Mouse (Mus musculus) CH12.LX (cell line): ENCODE measurements around the gene Ice1. TPM values are rescaled to one million over a fixed set of nuclear protein-coding genes. Genes with fewer than 3 reads are reported as not detected.

ENCODE experiments used
- DNase-seq: peaks from one replicate; pipeline ENCODE4 v3.0.0-alpha.2; 2013; ENCODE audit errors: extremely low read depth
- H3K27ac ChIP-seq: 2 replicates; pipeline ENCODE4 v1.5.1; 2012; ENCODE audit warnings: low read depth, mild to moderate bottlenecking, control low read depth, moderate library complexity; ENCODE audit not compliant: insufficient read depth
- H3K27me3 ChIP-seq: replicated peaks from 2 replicates; pipeline ENCODE3; 2012; ENCODE audit warnings: inconsistent platforms
- H3K36me3 ChIP-seq, 2 experiments: replicated peaks in 1 of 2; 2 replicates each; pipeline versions ENCODE3 to v1.6.1; 2012; ENCODE audit warnings: inconsistent platforms in 1 of 2, low read length in 1 of 2, mild to moderate bottlenecking in 1 of 2, mixed read lengths in 1 of 2, moderate library complexity in 1 of 2; ENCODE audit not compliant: control insufficient read depth in 1 of 2, insufficient read depth in 1 of 2
- H3K4me1 ChIP-seq, 2 experiments: 2 replicates each; pipeline ENCODE4 v1.6.1; 2012; ENCODE audit warnings: inconsistent platforms in 1 of 2, moderate library complexity in 1 of 2; ENCODE audit not compliant: insufficient read depth in 2 of 2, control insufficient read depth in 1 of 2
- H3K4me2 ChIP-seq: 2 replicates; pipeline ENCODE4 v1.6.1; 2012; ENCODE audit warnings: low read depth, mild to moderate bottlenecking, control low read depth; ENCODE audit not compliant: poor library complexity, insufficient read depth, severe bottlenecking
- H3K4me3 ChIP-seq, 3 experiments: fragments of 150-350 bp in 1 of 3; sonication (generic) in 1 of 3; replicated peaks in 1 of 3; 2 replicates each; pipeline versions ENCODE3 to v1.5.1; 2011 to 2012; ENCODE audit warnings: low read depth in 2 of 3, low read length in 2 of 3, mild to moderate bottlenecking in 2 of 3, moderate library complexity in 2 of 3, control low read depth in 1 of 3, improper control_type of control experiment in 1 of 3, inconsistent platforms in 1 of 3, mixed read lengths in 1 of 3; ENCODE audit not compliant: poor library complexity in 1 of 3
- H3K79me2 ChIP-seq: replicated peaks from 2 replicates; pipeline ENCODE4 v1.6.1; 2012; ENCODE audit warnings: mild to moderate bottlenecking, moderate library complexity; ENCODE audit not compliant: control insufficient read depth, poor library complexity, insufficient read depth, severe bottlenecking; ENCODE audit errors: extremely low read depth
- H3K9ac ChIP-seq: 2 replicates; pipeline ENCODE4 v1.6.1; 2012; ENCODE audit warnings: low read depth, mild to moderate bottlenecking, control low read depth, moderate library complexity; ENCODE audit not compliant: insufficient read depth
- H3K9me3 ChIP-seq: replicated peaks from 2 replicates; pipeline ENCODE3; 2012; ENCODE audit warnings: low read length, inconsistent platforms, mixed read lengths
- E2F4 ChIP-seq: IDR thresholded peaks from 2 replicates; pipeline ENCODE4 v1.6.1; 2011; ENCODE audit warnings: low read depth, low read length, improper control_type of control experiment; ENCODE audit not compliant: insufficient replicate concordance
- ELF1 ChIP-seq: IDR thresholded peaks from 2 replicates; pipeline ENCODE4 v1.6.1; 2014; ENCODE audit warnings: low read depth, mild to moderate bottlenecking, inconsistent platforms, low read length, improper control_type of control experiment
- ETS1 ChIP-seq: conservative IDR thresholded peaks from 2 replicates; pipeline ENCODE4 v1.6.1; 2012; ENCODE audit warnings: low read depth, mild to moderate bottlenecking, inconsistent platforms, low read length, improper control_type of control experiment, moderate library complexity
- HCFC1 ChIP-seq: IDR thresholded peaks from 2 replicates; pipeline ENCODE4 v1.6.1; 2012; ENCODE audit warnings: low read depth, mild to moderate bottlenecking, inconsistent platforms, low read length, improper control_type of control experiment
- JUN ChIP-seq: IDR thresholded peaks from 2 replicates; pipeline ENCODE4 v1.6.1; 2011; ENCODE audit warnings: low read depth, mild to moderate bottlenecking, low read length, improper control_type of control experiment, moderate library complexity; ENCODE audit not compliant: insufficient read depth
- JUND ChIP-seq: conservative IDR thresholded peaks from 2 replicates; pipeline ENCODE4 v1.6.1; 2011; ENCODE audit warnings: low read depth, low read length, improper control_type of control experiment
- KAT2A ChIP-seq: IDR thresholded peaks from 2 replicates; pipeline ENCODE4 v1.6.1; 2012; ENCODE audit warnings: low read length, improper control_type of control experiment, inconsistent platforms; ENCODE audit not compliant: insufficient replicate concordance
- MAX ChIP-seq: IDR thresholded peaks from 2 replicates; pipeline ENCODE4 v1.6.1; 2011; ENCODE audit warnings: low read length, improper control_type of control experiment
- MYC ChIP-seq: IDR thresholded peaks from 2 replicates; pipeline ENCODE4 v1.6.1; 2011; ENCODE audit warnings: low read depth, mild to moderate bottlenecking, improper control_type of control experiment, low read length
- NRF1 ChIP-seq: IDR thresholded peaks from 2 replicates; pipeline ENCODE4 v1.6.1; 2014; ENCODE audit warnings: low read depth, mild to moderate bottlenecking, inconsistent platforms, low read length, improper control_type of control experiment, moderate library complexity
- POLR2A ChIP-seq: IDR thresholded peaks from 2 replicates; pipeline ENCODE4 v1.6.1; 2011; ENCODE audit warnings: low read depth, mild to moderate bottlenecking, improper control_type of control experiment, low read length
- TCF12 ChIP-seq: IDR thresholded peaks from 2 replicates; pipeline ENCODE4 v1.6.1; 2014; ENCODE audit warnings: low read depth, mild to moderate bottlenecking, inconsistent platforms, low read length, improper control_type of control experiment
- USF1 ChIP-seq: IDR thresholded peaks from 2 replicates; pipeline ENCODE4 v1.6.1; 2014; ENCODE audit warnings: low read depth, mild to moderate bottlenecking, inconsistent platforms, low read length, improper control_type of control experiment
- USF2 ChIP-seq: conservative IDR thresholded peaks from 2 replicates; pipeline ENCODE4 v1.6.1; 2011; ENCODE audit warnings: low read depth, low read length, improper control_type of control experiment
- ZC3H11A ChIP-seq: IDR thresholded peaks from 2 replicates; pipeline ENCODE4 v1.6.1; 2012; ENCODE audit warnings: low read depth, mild to moderate bottlenecking, inconsistent platforms, low read length, improper control_type of control experiment
- ZKSCAN1 ChIP-seq: IDR thresholded peaks from 2 replicates; pipeline ENCODE4 v1.6.1; 2012; ENCODE audit warnings: low read depth, inconsistent platforms, low read length, improper control_type of control experiment, borderline replicate concordance
- ZNF384 ChIP-seq: IDR thresholded peaks from 2 replicates; pipeline ENCODE4 v1.6.1; 2012; ENCODE audit warnings: low read depth, low read length, improper control_type of control experiment, inconsistent platforms
- dilution Hi-C: fragments of 300-500 bp; cut with MboI; formaldehyde crosslinking; loops from 2 replicates; pipeline ENCODE4 v1.14.3; 2020; ENCODE audit warnings: low sequenced_read_pairs; ENCODE audit not compliant: extremely low pct_unique_long_range_greater_than_20kb, extremely low pct_ligation_motif_present
- in situ Hi-C: fragments of 300-500 bp; cut with MboI; formaldehyde crosslinking; loops from 3 replicates; pipeline ENCODE4 v1.14.3; 2019; ENCODE audit warnings: low sequenced_read_pairs, low pct_ligation_motif_present, low pct_unique_long_range_greater_than_20kb, mixed read lengths
- polyA plus RNA-seq: library from polyadenylated mRNA; unstranded; fragments of >175 nt; gene quantifications from 2 replicates; pipeline ENCODE4 v1.2.1, GENCODE M21; 2012; ENCODE audit warnings: low read depth; ENCODE audit not compliant: insufficient read length
- total RNA-seq, 2 experiments: library from RNA; depleted of rRNA; stranded (reverse); fragments of 300-350 nt in 1 of 2; fragments of >200 nt in 1 of 2; gene quantifications; 2 replicates each; pipeline ENCODE4 v1.2.3; 2012 to 2014

The Ice1 gene
- total and polyA plus RNA-seq, 3 experiments, result 25.5 to 29.5 (median 25.8) TPM

- no peaks in the 10 kb centered on the region for H3K4me1 ChIP-seq
- H3K27me3 ChIP-seq, result no peaks in the 10 kb centered on the region
- no peak overlapping the region for H3K27ac ChIP-seq
- no peak overlapping the region for H3K4me2 ChIP-seq
- no peaks in the 10 kb centered on the region for H3K36me3 ChIP-seq
- dilution Hi-C loops (no loop called here), in situ Hi-C loops (no loop called here)
- no peak overlapping the region for H3K4me3 ChIP-seq
- no peak overlapping the region for H3K9ac ChIP-seq
- H3K79me2 ChIP-seq, result no peaks in the 10 kb centered on the region
- no peak for DNase-seq
- no peak for TF ChIP-seq HCFC1
- TF ChIP-seq USF1, result no peak
- TF ChIP-seq MAX, result no peak
- TF ChIP-seq POLR2A, result no peak
- H3K9me3 ChIP-seq, result peaks cover 56% of the 10 kb centered on the region
Observed at GRCm38 (mm10) chr13:70532719-70533118, 104.7 kb downstream of the Ice1 start.

DNA sequence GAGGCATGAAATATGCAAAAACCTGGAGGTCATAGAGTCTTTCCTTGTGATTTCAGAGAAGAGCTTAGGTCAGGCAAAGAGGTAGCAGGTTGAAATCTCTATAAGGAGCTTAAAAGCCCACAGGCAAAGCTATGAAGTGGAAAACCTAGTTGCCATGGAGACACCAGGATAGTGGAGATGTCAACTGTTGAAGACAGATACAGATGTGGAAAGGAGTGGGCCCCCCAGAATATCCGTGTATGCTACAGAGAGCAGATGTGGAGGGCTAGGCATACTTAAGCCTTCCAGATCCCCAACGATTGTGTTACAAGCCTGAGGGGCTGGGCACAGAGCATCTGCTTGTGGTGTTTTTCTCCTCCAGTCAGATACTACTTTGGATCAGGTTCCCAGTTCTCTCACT, 119.8 kb downstream of the Ice1 start:
- Histone ChIP-seq H3K4me3 (no peak overlapping the region), H3K4me2 (no peak overlapping the region), H3K36me3 (no peaks in the 10 kb centered on the region), H3K27me3 (no peaks in the 10 kb centered on the region), H3K9ac (no peak overlapping the region), H3K27ac (no peak overlapping the region), H3K79me2 (no peaks in the 10 kb centered on the region), H3K4me1 (no peaks in the 10 kb centered on the region), H3K9me3 (peaks cover 39% of the 10 kb centered on the region)
- in situ Hi-C loops (no loop called here), dilution Hi-C loops (no loop called here)
- no peak for TF ChIP-seq KAT2A
- DNase-seq, result no peak

- no peak overlapping the region for H3K27ac ChIP-seq
- dilution Hi-C loops, result no loop called here
Observed at GRCm38 (mm10) chr13:70515004-70515403, 122.4 kb downstream of the Ice1 start.

DNA sequence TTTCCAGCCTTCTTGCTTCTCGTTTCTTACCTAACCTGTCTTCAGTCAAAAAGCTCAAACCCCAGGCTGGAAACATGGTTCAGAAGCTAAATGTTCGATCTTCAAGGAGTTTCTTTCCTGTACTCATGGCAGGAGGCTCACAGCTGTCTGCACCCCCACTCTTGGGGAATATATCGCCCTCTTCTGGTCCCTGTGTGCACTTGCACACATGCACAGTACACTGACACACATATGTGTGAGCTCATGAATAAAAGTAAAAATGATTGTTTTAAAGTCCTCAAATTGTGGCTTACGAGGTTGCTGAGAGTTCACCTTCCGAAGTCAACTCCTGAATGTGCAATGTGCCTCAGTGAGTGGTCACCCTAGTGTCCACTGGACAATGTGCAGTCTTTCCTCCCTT, 127.2 kb downstream of the Ice1 start:
- in situ Hi-C loops (no loop called here), dilution Hi-C loops (no loop called here)
- Histone ChIP-seq H3K27ac (no peak overlapping the region), H3K9ac (no peak overlapping the region), H3K9me3 (peaks cover 68% of the 10 kb centered on the region), H3K79me2 (no peaks in the 10 kb centered on the region), H3K4me2 (no peak overlapping the region), H3K4me1 (no peaks in the 10 kb centered on the region), H3K27me3 (no peaks in the 10 kb centered on the region), H3K4me3 (no peak overlapping the region), H3K36me3 (no peaks in the 10 kb centered on the region)
- no peak for DNase-seq
- TF ChIP-seq JUN (no peak), MYC (no peak), E2F4 (no peak), ZC3H11A (no peak), MAX (no peak), JUND (no peak), POLR2A (no peak), ZNF384 (no peak), TCF12 (no peak), USF2 (no peak), NRF1 (no peak), ETS1 (no peak), ZKSCAN1 (no peak)

More at GRCm38 (mm10) chr13:70515004-70515403, 122.4 kb downstream of the Ice1 start:
- in situ Hi-C loops, result no loop called here
- DNase-seq, result no peak
- Histone ChIP-seq H3K79me2 (no peaks in the 10 kb centered on the region), H3K9ac (no peak overlapping the region)
- no peak for TF ChIP-seq ELF1
- TF ChIP-seq NRF1, result no peak
- TF ChIP-seq, all 38 proteins: peak for 0
- H3K36me3 ChIP-seq, result no peaks in the 10 kb centered on the region
- H3K9me3 ChIP-seq, result peaks cover 60% of the 10 kb centered on the region
- no peaks in the 10 kb centered on the region for H3K4me1 ChIP-seq
- no peak overlapping the region for H3K4me2 ChIP-seq
- H3K27me3 ChIP-seq, result no peaks in the 10 kb centered on the region
- H3K4me3 ChIP-seq, result no peak overlapping the region
